Mouse (Mus musculus): Measurements from ENCODE around the gene Ifngr2. TPM values are rescaled to one million over a fixed set of nuclear protein-coding genes. Genes with fewer than 3 reads are reported as not detected.
"Not testable (repeated sequence)": the region's sequence is repeated elsewhere in the genome, so short reads cannot be mapped to it uniquely, and the experiment has no call there.

Gene Ifngr2
- polyA plus RNA-seq, 1 experiment, result 13.8 TPM

- no peaks in the 10 kb centered on the region for H3K36me3 ChIP-seq (replicated peaks; ENCODE audit: low read length)
These were observed 24.2 kb upstream of the Ifngr2 start for GRCm38 (mm10) chr16:91522479-91523309.

GRCm38 (mm10) chr16:91524206-91524605 lies 22.7 kb upstream of the Ifngr2 start:
- peaks cover 79% of the 10 kb centered on the region for H3K27me3 ChIP-seq (replicated peaks)
- H3K4me1 ChIP-seq, result peaks cover 31% of the 10 kb centered on the region
- H3K9me3 ChIP-seq, result peaks cover 20% of the 10 kb centered on the region
- TF ChIP-seq FLI1 (IDR thresholded peaks at IDR 0.05; ENCODE audit: low read length) (no peak), GATA1 (IDR thresholded peaks at IDR 0.05; ENCODE audit: borderline replicate concordance, low read length) (no peak)
- no peak overlapping the region for H3K4me3 ChIP-seq (replicated peaks)
- H3K36me3 ChIP-seq (replicated peaks; ENCODE audit: low read length), result no peaks in the 10 kb centered on the region

More at GRCm38 (mm10) chr16:91522479-91523309, 24.2 kb upstream of the Ifngr2 start:
- TF ChIP-seq GATA1 (IDR thresholded peaks at IDR 0.05; ENCODE audit: borderline replicate concordance, low read length), result no peak
- TF ChIP-seq FLI1 (IDR thresholded peaks at IDR 0.05; ENCODE audit: low read length), result no peak
- Histone ChIP-seq H3K27me3 (replicated peaks) (peaks cover 80% of the 10 kb centered on the region), H3K4me1 (peaks cover 29% of the 10 kb centered on the region), H3K4me3 (replicated peaks) (peak overlapping the region; percentile 74), H3K9me3 (peaks cover 20% of the 10 kb centered on the region)

- no peak for TF ChIP-seq GATA1 (IDR thresholded peaks at IDR 0.05; ENCODE audit: borderline replicate concordance, low read length)
- no peak for TF ChIP-seq FLI1 (IDR thresholded peaks at IDR 0.05; ENCODE audit: low read length)
- Histone ChIP-seq H3K36me3 (replicated peaks; ENCODE audit: low read length) (no peaks in the 10 kb centered on the region), H3K9me3 (peaks cover 17% of the 10 kb centered on the region), H3K27me3 (replicated peaks) (peaks cover 69% of the 10 kb centered on the region), H3K4me1 (peaks cover 27% of the 10 kb centered on the region), H3K4me3 (replicated peaks) (no peak overlapping the region)
These were observed 20.6 kb upstream of the Ifngr2 start for GRCm38 (mm10) chr16:91526274-91526673.

GRCm38 (mm10) chr16:91527051-91527450 lies 19.8 kb upstream of the Ifngr2 start:
- Histone ChIP-seq H3K36me3 (replicated peaks; ENCODE audit: low read length) (no peaks in the 10 kb centered on the region), H3K9me3 (peaks cover 17% of the 10 kb centered on the region), H3K4me3 (replicated peaks) (no peak overlapping the region), H3K4me1 (peaks cover 27% of the 10 kb centered on the region), H3K27me3 (replicated peaks) (peaks cover 69% of the 10 kb centered on the region)
- TF ChIP-seq FLI1 (IDR thresholded peaks at IDR 0.05; ENCODE audit: low read length), result no peak
- no peak for TF ChIP-seq GATA1 (IDR thresholded peaks at IDR 0.05; ENCODE audit: borderline replicate concordance, low read length)

- Histone ChIP-seq H3K27me3 (replicated peaks) (peaks cover 69% of the 10 kb centered on the region), H3K4me3 (replicated peaks) (peak overlapping the region; percentile 59)
These were observed 19.4 kb upstream of the Ifngr2 start for GRCm38 (mm10) chr16:91527500-91527899.

GRCm38 (mm10) chr16:91528578-91528977 lies 18.3 kb upstream of the Ifngr2 start:
- H3K4me1 ChIP-seq, result peaks cover 28% of the 10 kb centered on the region
- H3K36me3 ChIP-seq (replicated peaks; ENCODE audit: low read length), result no peaks in the 10 kb centered on the region
- peaks cover 71% of the 10 kb centered on the region for H3K27me3 ChIP-seq (replicated peaks)
- no peak overlapping the region for H3K4me3 ChIP-seq (replicated peaks)
- no peak for TF ChIP-seq FLI1 (IDR thresholded peaks at IDR 0.05; ENCODE audit: low read length)
- TF ChIP-seq GATA1 (IDR thresholded peaks at IDR 0.05; ENCODE audit: borderline replicate concordance, low read length), result no peak
- H3K9me3 ChIP-seq, result peaks cover 17% of the 10 kb centered on the region

More at GRCm38 (mm10) chr16:91527500-91527899, 19.4 kb upstream of the Ifngr2 start:
- H3K9me3 ChIP-seq, result peaks cover 17% of the 10 kb centered on the region
- peaks cover 25% of the 10 kb centered on the region for H3K4me1 ChIP-seq
- no peaks in the 10 kb centered on the region for H3K36me3 ChIP-seq (replicated peaks; ENCODE audit: low read length)
- TF ChIP-seq GATA1 (IDR thresholded peaks at IDR 0.05; ENCODE audit: borderline replicate concordance, low read length) (no peak), FLI1 (IDR thresholded peaks at IDR 0.05; ENCODE audit: low read length) (no peak)

- H3K4me3 ChIP-seq (replicated peaks), result not testable (repeated sequence)
- H3K4me1 ChIP-seq, result peaks cover 35% of the 10 kb centered on the region
These were observed 16.0 kb upstream of the Ifngr2 start for GRCm38 (mm10) chr16:91530830-91531229.

GRCm38 (mm10) chr16:91531856-91532255 lies 15.0 kb upstream of the Ifngr2 start:
- Histone ChIP-seq H3K9me3 (peaks cover 4% of the 10 kb centered on the region), H3K4me1 (peaks cover 40% of the 10 kb centered on the region), H3K27me3 (replicated peaks) (peaks cover 75% of the 10 kb centered on the region), H3K36me3 (replicated peaks; ENCODE audit: low read length) (no peaks in the 10 kb centered on the region), H3K4me3 (replicated peaks) (no peak overlapping the region)
- TF ChIP-seq FLI1 (IDR thresholded peaks at IDR 0.05; ENCODE audit: low read length) (no peak), GATA1 (IDR thresholded peaks at IDR 0.05; ENCODE audit: borderline replicate concordance, low read length) (no peak)

More at GRCm38 (mm10) chr16:91530830-91531229, 16.0 kb upstream of the Ifngr2 start:
- peaks cover 74% of the 10 kb centered on the region for H3K27me3 ChIP-seq (replicated peaks)
- peaks cover 11% of the 10 kb centered on the region for H3K9me3 ChIP-seq
- not testable (repeated sequence) for H3K36me3 ChIP-seq (replicated peaks; ENCODE audit: low read length)

- H3K9me3 ChIP-seq, result no peaks in the 10 kb centered on the region
- H3K27me3 ChIP-seq (replicated peaks), result peaks cover 72% of the 10 kb centered on the region
- peaks cover 41% of the 10 kb centered on the region for H3K4me1 ChIP-seq
- H3K4me3 ChIP-seq (replicated peaks), result no peak overlapping the region
- TF ChIP-seq GATA1 (IDR thresholded peaks at IDR 0.05; ENCODE audit: borderline replicate concordance, low read length), result no peak
- no peak for TF ChIP-seq FLI1 (IDR thresholded peaks at IDR 0.05; ENCODE audit: low read length)
- H3K36me3 ChIP-seq (replicated peaks; ENCODE audit: low read length), result no peaks in the 10 kb centered on the region
These were observed 14.4 kb upstream of the Ifngr2 start for GRCm38 (mm10) chr16:91532429-91532828.
